Mouse (Mus musculus) left cerebral cortex, postnatal 25 days (tissue): ENCODE data around the gene 1700007K13Rik. TPM values are rescaled to one million over a fixed set of nuclear protein-coding genes. Genes with fewer than 3 reads are reported as not detected.

Source experiments
- DNase-seq, 2 experiments: peaks; one replicate each; pipeline ENCODE4 v3.0.0; 2022; ENCODE audit warnings: low spot score in 2 of 2, mixed read lengths in 1 of 2
- intact Hi-C: fragments of 180-260 bp; cut with DNase I; formaldehyde crosslinking; loops from one replicate; pipeline ENCODE4 v1.15.1; 2025
- total RNA-seq, 2 experiments: library from RNA; stranded (reverse); gene quantifications; 2 replicates each; pipeline ENCODE4 v1.2.3; 2021

1700007K13Rik gene
- total RNA-seq, 2 experiments from 2014 or later, result 3.2 to 5.4 TPM

DNA sequence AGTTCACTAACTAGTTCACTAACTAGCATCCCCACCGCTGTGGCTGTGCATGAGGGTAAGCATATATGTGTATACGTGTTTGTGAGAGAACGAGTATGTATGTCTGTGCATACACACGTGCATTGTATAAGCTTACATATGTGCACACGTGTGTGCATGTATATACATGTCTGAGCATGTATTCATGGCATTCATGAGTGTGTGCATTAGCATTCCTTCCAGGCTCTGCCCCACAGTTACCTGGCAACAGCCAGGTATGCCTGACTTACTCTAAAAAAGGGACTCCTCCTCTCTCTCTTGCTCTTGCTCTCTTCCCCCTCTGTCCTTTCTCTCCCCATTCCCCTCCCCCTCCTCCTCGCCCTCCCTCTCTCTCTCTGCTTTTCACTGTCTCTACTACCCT lies 38.9 kb downstream of the 1700007K13Rik start:
- no peak for DNase-seq
- intact Hi-C loops, result no loop called here

DNA sequence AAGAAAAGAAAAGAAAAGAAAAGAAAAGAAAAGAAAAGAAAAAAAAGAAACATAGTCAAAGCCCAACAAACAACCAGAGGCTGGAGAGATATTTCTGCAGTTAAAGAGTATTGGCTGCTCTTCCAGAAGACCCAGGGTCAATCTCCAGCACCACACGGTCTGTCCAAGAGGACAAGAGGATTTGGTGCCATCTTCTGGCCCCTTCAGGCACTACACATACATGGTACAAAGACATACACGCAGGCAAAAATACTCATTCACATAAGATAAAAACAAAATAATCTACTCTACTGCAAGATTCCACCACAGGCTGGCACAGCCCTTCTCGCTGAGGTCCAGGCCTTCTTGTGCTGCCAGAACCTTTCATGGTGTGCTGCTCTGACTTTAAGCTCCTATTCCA lies 43.0 kb downstream of the 1700007K13Rik start:
- intact Hi-C loops, result loop anchor here (5.0 kb wide), 2 partner anchors 441 to 871 kb away; no protein-coding TSS in a partner anchor
- no peak for DNase-seq

GRCm38 (mm10) chr2:28419898-28420297 lies 46.2 kb downstream of the 1700007K13Rik start:
- intact Hi-C loops, result loop anchor here (1.0 to 5.0 kb wide), 5 partner anchors 215 to 868 kb away; no protein-coding TSS in a partner anchor
- DNase-seq, result peak; percentile 95 to 97

DNA sequence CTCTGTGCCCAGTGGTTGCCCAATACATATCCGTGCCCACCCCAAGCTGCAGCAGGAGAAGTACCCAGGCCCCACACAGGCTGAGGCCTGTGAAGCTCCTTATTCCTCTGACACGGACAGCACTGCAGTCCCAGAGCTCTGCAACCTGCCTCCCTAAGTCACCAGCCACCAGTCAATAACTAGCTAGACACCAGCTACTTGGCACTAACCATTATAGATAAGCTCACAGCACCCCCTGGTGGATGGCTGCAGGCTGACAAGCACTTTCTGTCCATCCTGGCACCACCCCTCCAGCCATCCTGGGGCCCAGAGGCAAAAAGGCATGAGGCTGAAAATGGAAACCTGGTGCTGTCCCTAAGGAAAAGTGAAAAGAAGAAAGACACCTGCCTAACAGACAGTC lies 48.1 kb downstream of the 1700007K13Rik start:
- peak; percentile 90 to 94 for DNase-seq
- intact Hi-C loops, result loop anchor here (2.0 kb wide), 1 partner anchor 647 kb away; no protein-coding TSS in a partner anchor

GRCm38 (mm10) chr2:28416511-28416910 lies 49.6 kb downstream of the 1700007K13Rik start:
- intact Hi-C loops, result no loop called here
- DNase-seq, result no peak

GRCm38 (mm10) chr2:28415387-28416024 lies 50.6 kb downstream of the 1700007K13Rik start:
- intact Hi-C loops, result no loop called here
- DNase-seq, result peak; percentile 63 to 90

DNA sequence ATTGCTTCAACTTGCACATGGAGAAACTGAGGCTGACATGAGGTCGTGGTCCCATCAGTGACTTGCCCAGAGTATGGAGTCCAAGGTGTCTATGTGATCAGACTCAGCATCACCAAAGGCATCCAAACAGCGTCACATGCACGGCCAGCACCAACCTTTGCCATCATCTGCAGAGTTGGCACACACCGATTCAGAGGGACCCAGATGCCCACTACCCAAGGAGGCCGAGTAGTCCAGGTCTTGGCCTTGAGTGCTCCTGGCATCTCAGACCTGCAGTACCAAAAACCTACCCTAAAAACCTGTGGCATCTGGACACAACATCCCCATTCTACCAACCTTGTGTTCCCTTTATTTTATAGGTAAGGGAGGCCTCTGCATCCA lies 51.4 kb downstream of the 1700007K13Rik start:
- intact Hi-C loops, result no loop called here
- DNase-seq, result no peak

GRCm38 (mm10) chr2:28414116-28414756 lies 51.9 kb downstream of the 1700007K13Rik start:
- DNase-seq, result no peak
- intact Hi-C loops, result no loop called here

- intact Hi-C loops, result loop anchor here (1.0 kb wide), 6 partner anchors 26 to 345 kb away; no protein-coding TSS in a partner anchor
- peak; percentile 90 to 99 for DNase-seq
Measured at GRCm38 (mm10) chr2:28412936-28413335, 53.2 kb downstream of the 1700007K13Rik start.

Other genes starting within 250 kb of the 1700007K13Rik start
- gene Ppp1r26, start 19.5 kb downstream of the 1700007K13Rik start, total RNA-seq, result 10 to 100 TPM; 23.5 to 29.0 TPM
- gene Mrps2, start 1.7 kb upstream of the 1700007K13Rik start, total RNA-seq, result 10 to 100 TPM; 39.1 to 41.1 TPM
- gene Gbgt1, start 30.6 kb upstream of the 1700007K13Rik start, total RNA-seq, result 1 to 10 TPM; 2.5 to 2.7 TPM
- gene Gm10134, start 39.8 kb upstream of the 1700007K13Rik start, total RNA-seq, result 1 to 10 TPM; 1.1 to 1.2 TPM
- 10 to 100 TPM; 86.4 to 92.7 TPM for gene Ralgds, start 46.8 kb upstream of the 1700007K13Rik start, total RNA-seq
- not detected for gene Cel, start 97.1 kb upstream of the 1700007K13Rik start, total RNA-seq
- 10 to 100 TPM; 16.5 to 17.8 TPM for gene Gtf3c5, start 117.4 kb upstream of the 1700007K13Rik start, total RNA-seq
- not detected for gene Gfi1b, start 155.7 kb upstream of the 1700007K13Rik start, total RNA-seq
- gene Tsc1, start 174.9 kb upstream of the 1700007K13Rik start, total RNA-seq, result 10 to 100 TPM; 49.3 to 56.4 TPM
- gene Spaca9, start 233.4 kb upstream of the 1700007K13Rik start, total RNA-seq, result not detected
- 1 to 10 TPM in 1 of 2 experiments, under 1 TPM in 1; 0.89 to 1.7 TPM for gene Ak8, start 233.8 kb upstream of the 1700007K13Rik start, total RNA-seq